Mouse (Mus musculus): ENCODE results near the gene Mboat7. TPM values are rescaled to one million over a fixed set of nuclear protein-coding genes. Genes with fewer than 3 reads are reported as not detected.

Mboat7 gene
- total RNA-seq, 2 experiments from 2014 or later = 6.4 to 29.3 TPM

DNA sequence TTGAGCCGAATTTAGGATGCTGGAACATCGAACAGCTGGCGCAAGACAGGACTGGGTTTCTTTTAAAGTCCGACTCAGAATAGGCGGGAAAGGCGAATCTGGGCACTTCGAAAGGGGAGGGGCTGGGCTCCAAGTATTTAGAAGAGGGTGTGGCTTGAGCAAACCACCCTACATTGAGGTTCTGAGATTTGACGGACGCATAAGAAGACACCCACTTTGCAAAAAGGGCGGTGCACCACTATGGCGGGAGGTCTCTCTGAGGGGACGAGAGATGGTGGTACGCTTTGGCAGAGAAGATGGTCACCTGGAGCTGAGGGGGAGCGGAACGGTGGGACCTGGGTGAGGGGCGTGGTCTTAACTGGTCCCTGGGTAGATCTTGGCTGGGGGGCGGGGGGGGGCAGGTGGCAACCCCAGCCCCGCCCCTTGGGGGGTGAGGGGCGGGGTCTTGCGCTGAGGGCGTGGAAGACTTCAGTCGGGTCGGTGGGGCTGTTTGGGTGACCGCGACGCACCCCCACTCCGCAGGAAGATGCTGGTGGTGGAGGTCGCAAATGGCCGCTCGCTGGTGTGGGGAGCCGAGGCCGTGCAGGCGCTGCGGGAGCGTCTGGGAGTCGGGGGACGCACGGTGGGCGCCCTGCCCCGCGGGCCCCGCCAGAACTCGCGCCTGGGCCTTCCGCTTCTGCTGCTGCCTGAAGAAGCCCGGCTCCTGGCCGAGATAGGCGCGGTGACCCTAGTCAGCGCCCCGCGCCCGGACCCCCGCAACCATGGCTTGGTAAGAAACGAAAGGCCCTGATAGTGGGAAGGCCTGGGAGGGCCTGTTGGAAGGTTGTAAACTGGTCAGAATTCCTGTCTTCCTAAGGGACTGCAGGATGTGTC lies 989 bp upstream of the Mboat7 start:
- ATAC-seq (replicated peaks; ENCODE audit: low FRiP score, poor library complexity, severe bottlenecking) = no peak

DNA sequence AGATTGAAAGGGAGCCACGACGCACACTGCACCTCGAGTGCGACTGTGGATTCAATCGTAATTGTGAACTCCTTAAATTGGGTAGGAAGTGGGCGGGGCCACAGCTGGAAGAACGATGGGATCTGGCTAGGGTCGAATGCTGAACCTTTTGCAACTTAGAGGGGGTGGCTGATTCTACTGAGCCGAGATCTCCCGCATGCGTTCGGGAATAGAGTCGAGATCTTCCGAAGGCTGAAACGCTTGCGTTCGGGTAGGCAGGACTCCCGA lies 419 bp upstream of the Mboat7 start:
- no peak for ATAC-seq (replicated peaks; ENCODE audit: low FRiP score, poor library complexity, severe bottlenecking)

DNA sequence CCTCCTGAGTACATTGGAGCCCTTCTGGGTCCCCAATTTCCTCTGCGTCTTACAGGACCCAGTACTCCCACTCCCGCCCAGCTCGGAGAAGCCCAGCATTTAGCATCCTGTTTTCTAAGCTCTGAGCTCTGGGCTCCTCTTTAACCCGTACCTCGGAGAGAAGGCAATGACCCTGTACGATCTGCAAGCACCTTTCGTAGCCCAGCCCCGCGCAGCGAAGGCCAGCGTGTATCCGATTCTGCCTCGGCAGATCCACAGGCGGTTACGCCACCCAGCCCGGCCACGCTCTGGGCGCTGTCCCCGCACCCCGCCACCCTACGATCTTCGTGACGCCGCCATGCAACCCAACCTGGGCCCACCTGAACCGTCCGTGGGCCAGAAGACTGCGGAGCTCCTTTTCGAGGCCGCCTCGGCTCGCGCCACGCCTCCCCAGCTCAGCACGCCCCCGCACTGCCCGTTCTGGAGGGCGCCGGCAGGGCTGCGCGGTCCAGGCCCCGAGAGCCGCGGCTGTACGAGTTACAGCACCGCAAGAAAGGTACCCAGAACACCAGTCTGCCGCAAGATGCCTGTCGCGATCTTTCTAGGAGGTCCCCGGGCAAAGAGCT lies 839 bp downstream of the Mboat7 start, which contains the start of gene Tsen34:
Tsen34 (plus strand) TSS at position 482 of the 605 bp plus-strand sequence.
- ATAC-seq (replicated peaks; ENCODE audit: low FRiP score, poor library complexity, severe bottlenecking) = no peak

DNA sequence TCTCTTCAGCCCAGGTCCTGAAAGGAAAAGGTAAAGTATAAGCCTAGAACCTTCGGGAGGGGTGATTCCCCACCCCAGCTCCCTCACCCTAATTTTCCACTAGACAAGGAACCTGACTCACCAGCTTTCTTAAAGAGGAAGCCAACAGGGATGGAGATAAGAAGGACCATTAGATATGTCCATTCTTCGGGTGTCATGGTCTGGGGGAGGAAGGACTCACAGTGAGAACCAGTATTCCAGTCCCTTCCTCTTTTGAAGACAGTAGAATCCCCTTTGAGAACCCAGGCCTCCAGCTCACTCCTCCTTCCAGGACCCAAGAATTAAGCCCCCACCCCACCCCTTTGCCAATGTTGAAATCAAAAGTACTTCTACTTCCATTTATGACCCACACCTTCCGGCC lies 1.4 kb downstream of the Mboat7 start:
- ATAC-seq (replicated peaks; ENCODE audit: low FRiP score, poor library complexity, severe bottlenecking) = no peak

DNA sequence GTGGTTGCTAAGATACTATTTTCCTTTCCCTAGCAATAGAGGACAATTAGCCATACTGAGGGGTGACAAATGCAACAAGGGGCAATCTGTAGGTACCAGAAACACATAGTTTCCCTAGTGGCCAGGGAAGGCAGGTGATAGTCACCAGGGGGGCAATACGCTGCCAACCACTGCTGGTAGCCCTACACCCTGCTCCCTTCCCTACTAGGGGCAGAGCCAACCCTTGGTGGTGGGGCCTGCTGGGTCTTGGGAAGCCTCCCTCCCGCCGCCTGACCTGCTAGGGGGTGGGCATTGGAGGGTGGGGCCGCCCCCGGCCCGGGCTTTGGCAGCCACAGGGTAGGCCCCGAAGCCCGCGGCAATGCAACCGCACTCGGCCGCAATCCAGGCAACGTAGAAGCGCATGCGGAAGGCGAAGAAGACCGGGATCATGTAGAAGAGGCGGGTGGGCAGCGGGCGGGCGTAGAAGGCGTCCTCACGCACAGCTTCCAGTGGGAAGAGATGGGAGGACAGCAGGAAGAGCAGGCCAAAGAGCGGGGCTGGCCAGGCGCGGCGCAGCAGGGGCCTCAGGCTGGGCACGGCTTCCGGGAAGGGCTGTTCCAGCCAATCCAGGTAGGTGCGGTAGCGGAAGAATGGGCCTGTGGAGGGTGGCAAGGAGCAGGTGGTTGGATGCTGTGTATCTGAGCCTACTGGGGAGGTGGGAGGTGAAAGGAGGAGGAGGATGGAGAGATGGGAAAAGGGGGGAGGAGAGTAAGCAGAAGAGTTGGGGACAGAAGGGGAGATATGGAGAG lies 7.7 kb downstream of the Mboat7 start:
- ATAC-seq (replicated peaks; ENCODE audit: low FRiP score, poor library complexity, severe bottlenecking) = no peak

DNA sequence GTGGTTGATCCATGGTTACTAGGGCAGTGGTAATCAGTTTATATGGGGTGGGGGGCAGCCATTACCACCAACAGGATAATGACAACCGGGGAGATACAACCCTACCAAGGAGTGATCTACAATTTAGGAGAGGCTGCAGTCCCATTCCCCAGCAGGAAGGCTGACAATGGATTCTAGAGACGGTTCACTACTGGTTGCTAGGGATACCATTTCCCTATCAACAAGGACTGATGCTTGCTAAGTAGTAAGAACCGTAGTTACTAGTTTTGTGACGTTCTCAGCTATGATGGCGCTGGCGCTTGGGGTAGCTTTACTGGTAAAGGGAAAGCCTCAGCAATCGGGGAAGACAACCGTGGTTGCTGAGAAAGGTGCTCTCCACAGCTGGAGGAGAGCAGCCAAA lies 8.6 kb downstream of the Mboat7 start:
- no peak for ATAC-seq (replicated peaks; ENCODE audit: low FRiP score, poor library complexity, severe bottlenecking)

DNA sequence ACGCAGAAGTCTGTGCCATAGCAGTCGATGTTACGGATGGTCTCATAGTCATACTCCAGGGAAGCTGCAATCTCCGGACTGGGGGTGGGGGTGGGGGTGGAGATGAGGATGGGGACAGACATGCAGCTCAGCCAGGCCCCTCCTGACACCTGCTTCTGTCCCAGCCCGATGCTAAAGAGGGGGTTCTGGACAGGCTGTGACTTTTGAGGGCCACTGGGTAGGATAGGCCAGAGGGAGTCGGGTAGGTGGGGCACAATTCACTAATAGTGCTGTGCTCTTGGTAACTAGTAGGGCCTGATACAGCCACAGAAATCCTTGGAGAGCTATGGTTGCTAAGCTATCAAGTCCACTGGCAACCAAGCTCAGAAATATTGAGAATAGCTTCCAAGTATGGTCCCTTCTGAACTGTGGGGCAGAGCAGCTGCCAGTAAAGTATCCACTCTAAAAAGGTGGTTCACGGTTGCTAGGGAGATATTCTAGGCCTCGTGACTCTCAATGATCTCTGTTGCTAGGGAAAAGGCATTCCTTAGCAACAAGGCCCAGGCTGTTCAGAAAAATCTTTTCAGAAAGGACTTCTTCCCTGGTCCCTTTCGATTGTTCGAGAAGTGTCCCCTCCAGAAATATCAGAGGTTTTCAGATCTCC lies 9.3 kb downstream of the Mboat7 start:
- no peak for ATAC-seq (replicated peaks; ENCODE audit: low FRiP score, poor library complexity, severe bottlenecking)

DNA sequence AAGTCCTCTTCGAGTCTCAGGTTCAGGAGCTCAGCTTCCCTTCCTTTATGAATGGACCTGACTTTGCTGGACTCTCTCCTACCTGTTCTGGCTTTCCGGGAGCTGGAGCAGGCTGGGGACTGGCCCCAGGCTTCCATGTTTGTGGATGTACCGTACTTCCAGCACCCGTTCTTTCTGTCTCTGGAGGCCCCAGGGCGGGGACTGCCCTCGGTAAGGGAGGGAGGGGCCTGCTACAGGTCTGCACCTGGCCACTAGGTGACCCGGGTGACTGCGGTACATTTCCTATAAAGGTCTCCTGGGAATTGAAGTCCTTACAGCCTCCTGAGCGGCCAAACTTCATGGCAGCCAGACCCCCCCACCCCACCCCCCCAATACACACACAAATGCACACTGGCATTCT lies 16.0 kb downstream of the Mboat7 start, which contains the start of gene Tmc4:
Tmc4 (minus strand) TSS at position 212 of the 400 bp plus-strand sequence.
- no peak for ATAC-seq (replicated peaks; ENCODE audit: low FRiP score, poor library complexity, severe bottlenecking)

DNA sequence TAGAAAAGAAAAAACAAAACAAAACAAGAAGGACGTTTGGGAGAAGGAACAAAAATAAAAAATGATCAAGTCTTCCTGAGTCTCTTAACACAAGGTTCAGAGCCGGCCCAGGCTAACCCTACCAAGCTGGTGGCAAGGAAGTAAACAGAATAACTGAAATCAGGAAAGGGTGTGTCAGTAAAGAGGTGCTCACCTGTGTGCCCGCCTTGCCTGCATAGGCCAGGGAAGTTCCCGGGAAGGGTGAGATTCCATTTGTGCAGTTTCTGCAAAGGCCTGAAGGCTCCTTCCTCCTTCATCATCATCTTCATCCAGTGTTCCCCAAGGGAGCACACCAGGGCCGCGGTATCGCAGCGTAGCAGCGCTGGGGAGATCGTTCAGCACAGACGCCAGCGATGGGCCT lies 17.0 kb downstream of the Mboat7 start:
- no peak for ATAC-seq (replicated peaks; ENCODE audit: low FRiP score, poor library complexity, severe bottlenecking)

DNA sequence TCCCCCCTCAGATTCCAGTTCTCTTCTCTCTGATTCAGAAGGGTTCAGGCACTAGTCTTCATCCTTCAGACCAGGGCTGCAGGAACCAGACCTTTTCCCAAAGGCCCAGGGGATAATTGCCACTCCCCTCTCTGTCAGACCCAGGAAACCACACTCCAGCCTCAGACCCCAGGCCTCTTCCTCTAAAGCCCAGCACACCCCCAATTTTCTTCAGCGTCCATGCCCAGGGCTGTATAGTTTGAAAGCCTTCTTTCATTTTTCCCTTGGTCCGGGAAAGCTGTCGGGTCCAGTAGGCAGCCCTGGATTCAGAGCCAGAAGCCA lies 18.1 kb downstream of the Mboat7 start:
- ATAC-seq (replicated peaks; ENCODE audit: low FRiP score, poor library complexity, severe bottlenecking) = 0 out of 2 replicates have a peak, but pooled peaks have one; percentile 27

DNA sequence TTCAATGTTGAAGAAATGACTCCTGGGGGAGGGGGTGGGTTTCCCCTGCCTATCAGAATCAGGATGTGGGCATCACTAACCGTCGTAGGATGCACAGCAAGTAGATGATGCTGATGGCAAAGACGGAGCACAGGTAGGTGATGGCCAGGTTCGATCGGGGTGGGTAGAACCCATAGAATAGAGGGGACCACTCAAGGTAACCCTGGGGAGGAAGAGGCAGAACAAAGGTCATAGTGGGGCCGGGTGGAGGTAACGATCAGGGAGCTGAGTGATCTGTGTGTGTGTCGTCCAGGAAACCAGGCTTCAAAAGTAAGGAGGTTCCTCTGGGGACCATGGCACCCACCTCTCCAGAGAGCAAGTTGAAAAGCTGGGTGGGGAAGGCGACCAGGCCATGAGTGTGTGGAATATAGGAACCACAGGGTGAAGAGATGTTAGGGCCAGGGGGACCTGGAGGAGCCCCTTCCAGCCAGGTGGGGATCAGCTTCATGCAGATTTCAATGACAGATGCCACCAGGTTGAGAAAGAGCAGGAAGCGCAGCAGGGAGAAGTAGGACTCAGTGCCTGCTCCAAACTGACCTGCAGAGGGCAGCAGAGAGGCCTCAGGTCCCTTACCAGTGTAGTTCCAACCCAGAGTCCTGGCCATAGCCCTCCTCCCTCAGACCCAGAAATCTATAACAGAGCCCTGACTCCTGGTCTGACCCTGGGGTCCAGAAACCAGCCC lies 18.7 kb downstream of the Mboat7 start:
- ATAC-seq (replicated peaks; ENCODE audit: low FRiP score, poor library complexity, severe bottlenecking) = peak; percentile 86

DNA sequence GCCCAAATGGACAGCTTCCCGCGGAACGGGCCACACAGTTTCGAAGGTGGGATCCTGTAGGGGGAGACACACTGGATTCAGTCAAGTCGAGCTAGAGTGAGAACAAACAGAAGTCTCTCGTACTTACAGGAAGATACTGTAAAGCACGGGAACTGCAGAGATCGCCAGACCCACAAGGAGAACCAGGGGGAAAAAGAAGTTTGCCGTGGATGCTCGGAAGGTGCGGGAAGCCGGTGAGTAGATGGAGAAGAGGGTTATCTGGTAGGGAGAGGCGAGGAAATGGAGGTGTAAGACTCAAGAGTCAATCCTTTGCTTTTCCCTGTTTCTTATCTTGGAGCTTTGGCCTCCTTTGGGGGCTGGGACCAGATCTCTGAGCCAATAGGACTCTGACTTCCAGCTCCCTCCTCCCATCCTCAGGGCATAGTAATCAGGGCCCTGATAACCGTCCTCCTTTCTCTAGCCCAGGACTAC lies 26.4 kb downstream of the Mboat7 start:
- ATAC-seq (replicated peaks; ENCODE audit: low FRiP score, poor library complexity, severe bottlenecking) = no peak

DNA sequence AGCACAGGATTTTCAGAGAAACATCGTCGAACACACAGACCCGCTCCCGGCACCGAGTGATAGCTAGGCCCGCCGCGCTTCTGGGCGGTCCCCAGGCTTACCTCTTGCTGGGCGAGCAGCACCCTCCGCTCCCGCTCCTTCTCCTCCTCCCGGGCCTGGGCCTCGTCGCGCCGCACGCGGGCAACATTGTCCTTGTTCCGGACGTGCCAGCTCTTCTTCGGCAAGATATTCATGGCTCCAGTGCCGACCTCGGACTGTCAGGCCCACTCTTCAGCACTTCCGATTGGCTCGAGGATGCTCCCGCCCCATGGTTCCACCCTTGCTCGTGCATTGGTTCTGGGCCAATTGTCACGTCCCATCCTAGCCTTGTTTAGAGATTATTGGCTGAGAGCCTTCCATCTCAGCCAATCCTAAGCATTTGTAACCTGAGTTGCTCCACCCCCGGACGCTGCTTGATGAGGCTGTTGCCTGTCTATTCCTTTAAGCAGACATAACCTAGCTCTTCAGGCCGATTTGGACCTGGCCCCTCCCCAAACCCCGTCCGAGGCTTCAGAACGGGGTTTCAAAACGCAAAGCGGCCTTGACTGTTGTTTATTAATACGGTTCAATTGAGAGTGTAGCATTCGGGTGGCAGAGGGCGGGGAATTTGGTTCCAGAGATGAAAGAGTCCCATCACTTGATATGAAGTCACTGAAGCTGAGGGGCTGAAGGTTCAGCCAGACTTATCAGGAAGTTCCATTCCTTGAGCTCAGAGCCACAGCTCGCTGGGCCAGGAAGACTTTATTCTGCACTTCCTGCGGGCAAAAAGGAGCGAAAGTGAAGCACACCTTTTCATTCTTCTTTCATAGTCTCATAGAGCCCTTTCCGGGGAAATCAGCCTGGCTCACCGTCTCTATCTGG lies 27.9 kb downstream of the Mboat7 start, which contains the start of gene Leng1:
Leng1 (minus strand) TSS at position 626 of the 900 bp plus-strand sequence.
- peak; percentile 95 for ATAC-seq (replicated peaks; ENCODE audit: low FRiP score, poor library complexity, severe bottlenecking)

DNA sequence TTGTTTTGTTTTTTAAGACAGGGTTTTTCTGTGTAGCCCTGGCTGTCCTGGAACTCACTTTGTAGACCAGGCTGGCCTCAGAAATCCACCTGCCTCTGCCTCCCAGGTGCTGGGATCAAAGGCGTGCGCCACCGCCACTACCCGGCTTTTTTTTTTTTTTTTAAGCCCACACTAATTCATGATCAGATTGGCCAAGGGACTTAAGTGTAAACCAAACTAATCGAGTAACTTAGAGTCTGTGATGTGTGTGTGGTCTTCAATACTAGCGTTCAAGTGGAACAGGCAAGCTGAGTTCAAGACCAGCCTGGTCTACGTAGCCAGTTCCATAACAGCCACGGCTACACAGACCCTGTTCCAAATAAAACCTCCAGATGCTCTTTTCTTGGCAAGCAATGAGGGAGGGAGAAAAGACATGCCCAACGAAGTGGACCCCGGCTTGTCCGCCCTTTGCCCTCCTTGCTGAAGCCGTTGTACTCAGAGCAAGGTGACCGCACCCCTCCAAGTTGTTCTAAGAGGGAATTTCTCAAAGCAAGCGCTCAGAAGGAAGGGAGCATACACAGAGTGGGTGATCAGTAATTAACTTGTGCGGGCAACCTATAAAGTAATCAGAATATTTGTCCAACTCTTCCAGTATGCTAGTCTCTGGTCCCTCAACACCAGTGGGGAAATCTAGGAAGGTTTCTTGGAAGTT lies 28.7 kb downstream of the Mboat7 start:
- peak; percentile 35; the same call in 1 of the 2 replicates for ATAC-seq (replicated peaks; ENCODE audit: low FRiP score, poor library complexity, severe bottlenecking)

DNA sequence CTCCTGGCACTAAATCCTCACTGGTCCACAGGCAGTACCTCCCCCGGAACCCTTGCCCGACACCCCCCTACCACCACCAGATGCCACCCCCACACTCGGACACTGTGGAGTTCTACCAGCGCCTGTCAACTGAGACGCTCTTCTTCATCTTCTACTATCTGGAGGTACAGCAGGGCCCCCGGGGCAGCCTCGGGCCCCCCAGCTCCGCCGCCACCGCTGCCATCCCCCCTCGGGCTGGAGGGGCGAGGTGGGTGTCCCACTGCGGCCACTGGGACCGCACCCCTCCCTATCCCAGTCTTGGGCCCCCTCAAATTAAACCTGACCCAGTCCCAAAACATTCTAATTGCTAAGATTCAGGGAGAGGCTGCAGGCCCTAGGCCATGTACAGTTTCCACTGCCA lies 34.7 kb downstream of the Mboat7 start:
- ATAC-seq (replicated peaks; ENCODE audit: low FRiP score, poor library complexity, severe bottlenecking) = no peak

DNA sequence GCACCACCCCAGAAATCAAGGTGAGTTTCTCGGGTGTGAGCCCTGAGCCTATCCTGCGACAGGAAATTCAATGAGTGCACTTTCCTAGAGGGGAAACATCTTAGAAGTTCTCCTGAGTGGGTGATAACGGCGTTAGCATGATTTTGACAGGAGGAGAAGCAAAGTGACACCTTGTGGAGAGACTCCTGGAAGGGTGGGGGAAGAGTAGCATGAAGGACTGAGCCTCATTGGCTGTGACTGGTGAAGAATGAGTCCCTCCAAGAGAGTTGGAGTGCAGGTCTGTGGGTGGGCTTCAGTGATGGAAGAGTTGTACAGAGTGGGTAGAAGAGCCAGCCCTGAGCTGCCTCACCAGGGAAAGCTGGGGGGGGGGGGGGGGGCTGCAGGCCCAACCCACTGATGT lies 36.4 kb downstream of the Mboat7 start:
- ATAC-seq (replicated peaks; ENCODE audit: low FRiP score, poor library complexity, severe bottlenecking) = no peak

DNA sequence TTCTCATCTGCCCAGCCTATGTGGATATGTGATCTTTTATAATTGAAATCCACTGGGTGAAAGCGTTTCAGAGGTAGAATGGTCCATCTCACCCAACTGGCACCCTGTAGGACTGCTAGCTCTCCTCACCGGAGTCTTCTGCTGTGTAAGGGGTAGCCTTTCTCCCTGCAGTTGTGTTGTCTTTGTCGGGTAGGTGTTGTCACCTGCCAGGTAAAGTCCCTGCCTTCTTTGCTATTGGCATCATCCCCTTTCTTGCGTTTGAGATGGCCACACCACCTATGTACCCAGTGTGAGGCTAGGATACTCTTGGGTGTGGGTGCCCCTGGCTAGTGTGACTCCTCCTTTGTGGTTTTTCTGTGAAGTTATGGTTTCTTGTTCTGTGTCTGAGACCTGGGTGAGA lies 46.7 kb downstream of the Mboat7 start:
- ATAC-seq (replicated peaks; ENCODE audit: low FRiP score, poor library complexity, severe bottlenecking) = no peak

DNA sequence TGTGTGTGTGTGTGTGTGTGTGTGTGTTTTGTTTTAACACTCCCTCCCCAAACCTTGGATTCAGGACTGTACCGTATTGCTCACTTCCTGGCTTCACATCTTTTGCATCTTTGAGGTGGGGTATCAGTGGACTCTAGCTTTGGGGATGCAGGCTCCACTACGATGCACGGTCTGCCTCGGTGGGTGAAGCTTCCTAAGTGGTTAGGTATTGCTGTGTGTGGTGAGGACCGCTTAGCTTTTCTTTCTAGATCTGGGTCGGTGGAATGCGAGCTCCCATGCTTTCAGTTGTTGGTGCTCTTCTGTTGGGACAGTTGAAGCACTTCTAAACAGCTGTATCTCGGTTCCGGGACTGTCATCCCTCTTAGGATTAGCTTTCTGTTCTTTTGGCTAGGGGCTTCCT lies 47.1 kb downstream of the Mboat7 start:
- no peak for ATAC-seq (replicated peaks; ENCODE audit: low FRiP score, poor library complexity, severe bottlenecking)

Data from erythroid progenitor cell, adult 5-6 weeks (primary cell).